Mouse (Mus musculus) midbrain, embryonic 10.5 days (tissue): ENCODE results near the gene Dpy30. TPM values are rescaled to one million over a fixed set of nuclear protein-coding genes. Genes with fewer than 3 reads are reported as not detected.
"Not testable (repeated sequence)": the region's sequence is repeated elsewhere in the genome, so short reads cannot be mapped to it uniquely, and the experiment has no call there.

Experiments
- DNase-seq: peaks from one replicate; pipeline ENCODE4 v3.0.0-alpha.2; 2017; ENCODE audit warnings: low spot score
- H3K27ac ChIP-seq: fragments of 300-500 bp; sonication (generic); replicated peaks from 2 replicates; pipeline ENCODE4 v1.5.1; 2016; ENCODE audit warnings: mild to moderate bottlenecking
- H3K27me3 ChIP-seq: fragments of 300-500 bp; sonication (generic); 2 replicates; pipeline ENCODE4 v1.6.1; 2016; ENCODE audit warnings: low read depth, mild to moderate bottlenecking; ENCODE audit not compliant: poor library complexity, severe bottlenecking
- H3K36me3 ChIP-seq: fragments of 300-500 bp; sonication (generic); 2 replicates; pipeline ENCODE4 v1.6.1; 2016; ENCODE audit warnings: mild to moderate bottlenecking, moderate library complexity
- H3K4me1 ChIP-seq: fragments of 300-500 bp; sonication (generic); 2 replicates; pipeline ENCODE4 v1.6.1; 2016
- H3K4me3 ChIP-seq: fragments of 300-500 bp; sonication (generic); 2 replicates; pipeline ENCODE4 v1.5.1; 2016; ENCODE audit warnings: mild to moderate bottlenecking, moderate library complexity
- H3K9me3 ChIP-seq: fragments of 300-500 bp; sonication (generic); replicated peaks from 2 replicates; pipeline ENCODE4 v1.6.1; 2016; ENCODE audit warnings: mild to moderate bottlenecking
- WGBS: fragments of 180-500 bp; shearing (Covaris S2); methylation state at CpG from one replicate; pipeline ENCODE4 v1.1.7; 2016; 5-methylcytosine and 5-hydroxymethylcytosine counted together
- polyA plus RNA-seq: library from polyadenylated mRNA; unstranded; fragments of >200 nt; fragmentation: Nextera tagmentation; extraction: Ambion mirVana; gene quantifications from 2 replicates; pipeline ENCODE4 v1.2.1, GENCODE M21; 2016

The Dpy30 gene
- 279 and 306 TPM in 2 replicates for polyA plus RNA-seq

- H3K27me3 ChIP-seq, result no peaks in the 10 kb centered on the region
- DNase-seq, result no peak
- 80% methylated on average over 2 of the region's 2 CpGs for WGBS
- H3K9me3 ChIP-seq, result no peaks in the 10 kb centered on the region
- H3K36me3 ChIP-seq, result no peaks in the 10 kb centered on the region
- no peak within 1 kb of the TSS for H3K27ac ChIP-seq
- H3K4me1 ChIP-seq, result no peaks in the 10 kb centered on the region
- H3K4me3 ChIP-seq, result no peak within 1 kb of the TSS
Observed at GRCm38 (mm10) chr17:74323844-74324243, at the start of gene Dpy30. Gene Dpy30, minus strand, starts transcription at chr17:74323944.

GRCm38 (mm10) chr17:74363592-74363991 is 39.8 kb upstream of the Dpy30 start:
- H3K9me3 ChIP-seq, result no peaks in the 10 kb centered on the region
- no peaks in the 10 kb centered on the region for H3K4me1 ChIP-seq
- H3K27me3 ChIP-seq, result no peaks in the 10 kb centered on the region
- WGBS, result 91% methylated on average over 1 of the region's 1 CpGs
- no peak overlapping the region for H3K4me3 ChIP-seq
- H3K36me3 ChIP-seq, result peaks cover 86% of the 10 kb centered on the region
- DNase-seq, result no peak
- no peak overlapping the region for H3K27ac ChIP-seq

- H3K9me3 ChIP-seq, result peaks cover 4% of the 10 kb centered on the region; the same call in 1 of the 2 replicates
- WGBS, result 76% methylated on average over 5 of the region's 5 CpGs
- H3K4me3 ChIP-seq, result peak overlapping the region; percentile 97; the same call in 1 of the 2 replicates
- H3K27ac ChIP-seq, result no peak overlapping the region
- no peak for DNase-seq
- H3K27me3 ChIP-seq, result no peaks in the 10 kb centered on the region
- peaks cover 32% of the 10 kb centered on the region for H3K36me3 ChIP-seq
- H3K4me1 ChIP-seq, result peaks cover 33% of the 10 kb centered on the region
Observed at GRCm38 (mm10) chr17:74341151-74341550, 17.4 kb upstream of the Dpy30 start.

GRCm38 (mm10) chr17:74338937-74339804 is 15.4 kb upstream of the Dpy30 start, which contains the start of gene Spast:
Gene Spast, plus strand, starts transcription at chr17:74338987.
- Histone ChIP-seq H3K27ac (peak within 1 kb of the TSS; percentile 98), H3K4me1 (peaks cover 33% of the 10 kb centered on the region), H3K27me3 (no peaks in the 10 kb centered on the region), H3K4me3 (peak within 1 kb of the TSS; percentile 97), H3K36me3 (peaks cover 21% of the 10 kb centered on the region), H3K9me3 (0 out of 2 replicates have a peak, but pooled peaks cover 4% of the 10 kb centered on the region)
- WGBS, result under 1% methylated on average over 84 of the region's 90 CpGs
- DNase-seq, result peak; percentile 78

GRCm38 (mm10) chr17:74338225-74338931 is 14.6 kb upstream of the Dpy30 start:
- peak overlapping the region; percentile 97 for H3K4me3 ChIP-seq
- H3K9me3 ChIP-seq, result no peaks in the 10 kb centered on the region
- peaks cover 13% of the 10 kb centered on the region for H3K36me3 ChIP-seq
- peaks cover 33% of the 10 kb centered on the region for H3K4me1 ChIP-seq
- DNase-seq, result peak; percentile 97
- no peaks in the 10 kb centered on the region for H3K27me3 ChIP-seq
- WGBS, result under 1% methylated on average over 46 of the region's 50 CpGs
- H3K27ac ChIP-seq, result peak overlapping the region; percentile 98

- H3K36me3 ChIP-seq, result no peaks in the 10 kb centered on the region
- WGBS, result 85% methylated on average over 9 of the region's 9 CpGs
- no peaks in the 10 kb centered on the region for H3K4me1 ChIP-seq
- no peaks in the 10 kb centered on the region for H3K9me3 ChIP-seq
- H3K27ac ChIP-seq, result no peak overlapping the region
- no peaks in the 10 kb centered on the region for H3K27me3 ChIP-seq
- DNase-seq, result no peak
- H3K4me3 ChIP-seq, result no peak overlapping the region
Observed at GRCm38 (mm10) chr17:74331049-74331676, 7.4 kb upstream of the Dpy30 start.

- H3K9me3 ChIP-seq, H3K4me1 ChIP-seq, H3K36me3 ChIP-seq, H3K27me3 ChIP-seq, H3K27ac ChIP-seq, H3K4me3 ChIP-seq: not testable (repeated sequence)
- WGBS, result 44% methylated on average over 2 of the region's 2 CpGs
- DNase-seq, result peak; percentile 47
Observed at GRCm38 (mm10) chr17:74328146-74328545, 4.4 kb upstream of the Dpy30 start.

- not testable (repeated sequence) for H3K36me3 ChIP-seq, H3K27me3 ChIP-seq, H3K9me3 ChIP-seq, DNase-seq, H3K4me1 ChIP-seq, H3K4me3 ChIP-seq, H3K27ac ChIP-seq
- WGBS, result 85% methylated on average over 7 of the region's 7 CpGs
Observed at GRCm38 (mm10) chr17:74327195-74327594, 3.5 kb upstream of the Dpy30 start.

GRCm38 (mm10) chr17:74322400-74323054 is 1.2 kb downstream of the Dpy30 start:
- DNase-seq, result no peak
- Histone ChIP-seq H3K9me3 (no peaks in the 10 kb centered on the region), H3K36me3 (no peaks in the 10 kb centered on the region), H3K27me3 (no peaks in the 10 kb centered on the region), H3K4me3 (no peak overlapping the region), H3K27ac (no peak overlapping the region), H3K4me1 (no peaks in the 10 kb centered on the region)
- 55% methylated on average over 5 of the region's 5 CpGs for WGBS

- Histone ChIP-seq H3K4me3 (no peak overlapping the region), H3K27me3 (no peaks in the 10 kb centered on the region), H3K4me1 (peaks cover 18% of the 10 kb centered on the region), H3K36me3 (peaks cover 7% of the 10 kb centered on the region), H3K9me3 (no peaks in the 10 kb centered on the region), H3K27ac (no peak overlapping the region)
- no peak for DNase-seq
- whole genome bisulfite sequencing, result 90% methylated on average over 6 of the region's 6 CpGs
Observed at GRCm38 (mm10) chr17:74318721-74319120, 5.0 kb downstream of the Dpy30 start.

- peak; percentile 91 for DNase-seq
- Histone ChIP-seq H3K27me3 (no peaks in the 10 kb centered on the region), H3K9me3 (no peaks in the 10 kb centered on the region), H3K4me1 (peaks cover 18% of the 10 kb centered on the region), H3K27ac (peak overlapping the region; percentile 95), H3K36me3 (peaks cover 29% of the 10 kb centered on the region), H3K4me3 (peak overlapping the region; percentile 90)
- under 1% methylated on average over 48 of the region's 48 CpGs for WGBS
Observed at GRCm38 (mm10) chr17:74316309-74316863, 7.4 kb downstream of the Dpy30 start.
